Mouse (Mus musculus) mesoderm, embryonic 11.5 days (tissue): Measurements from ENCODE around the gene Car12.

Source experiments
- DNase-seq: peaks from one replicate; pipeline ENCODE4 v3.0.0-alpha.2; 2012; ENCODE audit warnings: low read depth, low spot score

Car12 gene

GRCm38 (mm10) chr9:66713135-66714021 is at the start of gene Car12:
Car12 (plus strand) TSS chr9:66713686.
- peak; percentile 73 for DNase-seq

- DNase-seq = no peak
Measured at GRCm38 (mm10) chr9:66663764-66664163, 49.7 kb upstream of the Car12 start.

- DNase-seq = no peak
Measured at GRCm38 (mm10) chr9:66664561-66664960, 48.9 kb upstream of the Car12 start.

GRCm38 (mm10) chr9:66666153-66666552 is 47.3 kb upstream of the Car12 start:
- DNase-seq = no peak

GRCm38 (mm10) chr9:66667046-66667445 is 46.4 kb upstream of the Car12 start:
- no peak for DNase-seq

GRCm38 (mm10) chr9:66667868-66668267 is 45.6 kb upstream of the Car12 start:
- DNase-seq = no peak

- DNase-seq = peak; percentile 9
Measured at GRCm38 (mm10) chr9:66669561-66670078, 43.9 kb upstream of the Car12 start.

- no peak for DNase-seq
Measured at GRCm38 (mm10) chr9:66673771-66674170, 39.7 kb upstream of the Car12 start.

GRCm38 (mm10) chr9:66675566-66675965 is 37.9 kb upstream of the Car12 start:
- DNase-seq = no peak

- DNase-seq = no peak
Measured at GRCm38 (mm10) chr9:66680102-66680501, 33.4 kb upstream of the Car12 start.

- DNase-seq = no peak
Measured at GRCm38 (mm10) chr9:66682822-66683221, 30.7 kb upstream of the Car12 start.

GRCm38 (mm10) chr9:66685730-66686129 is 27.8 kb upstream of the Car12 start:
- DNase-seq = no peak

GRCm38 (mm10) chr9:66687713-66688112 is 25.8 kb upstream of the Car12 start:
- DNase-seq = no peak

GRCm38 (mm10) chr9:66691683-66692305 is 21.7 kb upstream of the Car12 start:
- no peak for DNase-seq

GRCm38 (mm10) chr9:66697355-66698140 is 15.9 kb upstream of the Car12 start:
- DNase-seq = no peak

GRCm38 (mm10) chr9:66699748-66700147 is 13.7 kb upstream of the Car12 start:
- no peak for DNase-seq

- DNase-seq = no peak
Measured at GRCm38 (mm10) chr9:66703002-66703401, 10.5 kb upstream of the Car12 start.

GRCm38 (mm10) chr9:66705354-66705753 is 8.1 kb upstream of the Car12 start:
- no peak for DNase-seq

GRCm38 (mm10) chr9:66705766-66706165 is 7.7 kb upstream of the Car12 start:
- peak; percentile 80 for DNase-seq

GRCm38 (mm10) chr9:66708054-66708772 is 5.3 kb upstream of the Car12 start:
- peak; percentile 58 for DNase-seq
